Mouse (Mus musculus) forebrain, embryonic 12.5 days (tissue): ENCODE results near the gene Tenm4. TPM values are rescaled to one million over a fixed set of nuclear protein-coding genes. Genes with fewer than 3 reads are reported as not detected.
"Not testable (repeated sequence)": the region's sequence is repeated elsewhere in the genome, so short reads cannot be mapped to it uniquely, and the experiment has no call there.

Experiments
- ATAC-seq: fragments of 200-750 bp; cut with Nextera tagmentation; 2 replicates; pipeline ENCODE4 v1.8.0; 2017; ENCODE audit warnings: moderate TSS enrichment; ENCODE audit not compliant: low FRiP score
- H3K27ac ChIP-seq: fragments of 300-500 bp; sonication (generic); 2 replicates; pipeline ENCODE4 v1.5.1; 2016; ENCODE audit warnings: mild to moderate bottlenecking
- H3K27me3 ChIP-seq: fragments of 300-500 bp; sonication (generic); 2 replicates; pipeline ENCODE4 v1.6.1; 2016; ENCODE audit warnings: mild to moderate bottlenecking
- H3K36me3 ChIP-seq: fragments of 300-500 bp; sonication (generic); replicated peaks from 2 replicates; pipeline ENCODE4 v1.6.1; 2016; ENCODE audit warnings: mild to moderate bottlenecking
- H3K4me1 ChIP-seq: fragments of 300-500 bp; sonication (generic); 2 replicates; pipeline ENCODE4 v1.6.1; 2016
- H3K4me2 ChIP-seq: fragments of 300-500 bp; sonication (generic); 2 replicates; pipeline ENCODE4 v1.6.1; 2016; ENCODE audit warnings: mild to moderate bottlenecking, moderate library complexity
- H3K4me3 ChIP-seq: fragments of 300-500 bp; sonication (generic); replicated peaks from 2 replicates; pipeline ENCODE4 v1.5.1; 2016; ENCODE audit warnings: mild to moderate bottlenecking
- H3K9ac ChIP-seq: fragments of 300-500 bp; sonication (generic); 2 replicates; pipeline ENCODE4 v1.6.1; 2016; ENCODE audit warnings: mild to moderate bottlenecking
- H3K9me3 ChIP-seq: fragments of 300-500 bp; sonication (generic); 2 replicates; pipeline ENCODE4 v1.6.1; 2016
- WGBS: fragments of 180-500 bp; shearing (Covaris S2); methylation state at CpG from one replicate; pipeline ENCODE4 v1.1.7; 2016; 5-methylcytosine and 5-hydroxymethylcytosine counted together
- polyA plus RNA-seq: library from polyadenylated mRNA; unstranded; fragments of >200 nt; fragmentation: Nextera tagmentation; extraction: Ambion mirVana; gene quantifications from 2 replicates; pipeline ENCODE4 v1.2.1, GENCODE M21; 2016

Gene Tenm4
- polyA plus RNA-seq, 1 experiment from 2014 or later: 62.3 TPM

DNA sequence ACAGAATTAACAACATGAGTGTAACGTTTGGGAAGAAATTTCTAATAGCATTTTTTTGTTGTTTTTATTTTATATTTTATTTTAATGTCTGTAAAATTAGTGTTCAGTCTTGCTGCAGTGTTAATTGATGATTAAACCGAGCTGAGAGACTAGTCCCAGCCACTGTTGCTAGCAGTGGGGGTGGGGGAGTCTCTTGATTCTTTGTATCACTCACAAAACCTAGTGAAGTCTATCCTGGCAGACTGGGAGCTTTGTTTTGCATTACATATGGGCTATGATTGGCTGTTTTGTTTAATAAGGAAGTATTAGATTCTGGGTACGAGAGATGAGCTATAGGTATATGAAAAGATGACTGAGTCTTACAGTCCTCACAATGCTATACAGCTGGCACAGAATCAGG is 428.0 kb downstream of the Tenm4 start:
- Histone ChIP-seq H3K4me2 (no peak overlapping the region), H3K9me3 (no peaks in the 10 kb centered on the region), H3K36me3 (no peaks in the 10 kb centered on the region), H3K27me3 (no peaks in the 10 kb centered on the region), H3K4me1 (peaks cover 28% of the 10 kb centered on the region), H3K4me3 (no peak overlapping the region), H3K27ac (0 out of 2 replicates have a peak overlapping the region, but pooled peaks have one; percentile 36), H3K9ac (no peak overlapping the region)
- no peak for ATAC-seq
- WGBS: 66% methylated on average over 3 of the region's 3 CpGs

DNA sequence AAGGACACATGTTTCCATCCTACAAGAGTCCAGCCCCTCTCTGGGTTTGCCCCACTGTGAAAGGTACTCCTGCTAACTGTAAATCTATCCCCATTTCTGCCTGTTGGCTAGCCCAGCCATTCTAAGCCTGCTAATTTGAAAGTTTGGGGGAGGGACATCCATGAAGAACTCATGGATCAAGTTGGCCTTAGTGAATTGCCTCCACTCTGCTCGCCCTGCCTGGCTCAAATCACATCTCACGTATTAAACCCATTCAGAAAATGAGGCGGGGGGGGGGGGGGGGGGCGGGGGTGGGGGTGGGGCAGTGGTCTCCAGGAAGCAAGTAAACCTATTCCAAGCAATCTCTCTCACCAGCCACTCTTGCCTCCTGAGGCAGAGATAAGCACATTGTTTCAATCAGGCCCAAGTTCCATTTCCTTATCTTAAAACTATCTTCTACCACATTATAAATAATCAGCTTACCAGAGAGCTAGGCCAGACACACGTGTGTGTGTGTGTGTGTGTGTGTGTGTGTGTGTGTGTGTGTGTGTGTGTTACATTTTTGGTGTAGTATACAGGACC is 429.4 kb downstream of the Tenm4 start:
- 48% methylated on average over 5 of the region's 5 CpGs for WGBS
- no peak for ATAC-seq

DNA sequence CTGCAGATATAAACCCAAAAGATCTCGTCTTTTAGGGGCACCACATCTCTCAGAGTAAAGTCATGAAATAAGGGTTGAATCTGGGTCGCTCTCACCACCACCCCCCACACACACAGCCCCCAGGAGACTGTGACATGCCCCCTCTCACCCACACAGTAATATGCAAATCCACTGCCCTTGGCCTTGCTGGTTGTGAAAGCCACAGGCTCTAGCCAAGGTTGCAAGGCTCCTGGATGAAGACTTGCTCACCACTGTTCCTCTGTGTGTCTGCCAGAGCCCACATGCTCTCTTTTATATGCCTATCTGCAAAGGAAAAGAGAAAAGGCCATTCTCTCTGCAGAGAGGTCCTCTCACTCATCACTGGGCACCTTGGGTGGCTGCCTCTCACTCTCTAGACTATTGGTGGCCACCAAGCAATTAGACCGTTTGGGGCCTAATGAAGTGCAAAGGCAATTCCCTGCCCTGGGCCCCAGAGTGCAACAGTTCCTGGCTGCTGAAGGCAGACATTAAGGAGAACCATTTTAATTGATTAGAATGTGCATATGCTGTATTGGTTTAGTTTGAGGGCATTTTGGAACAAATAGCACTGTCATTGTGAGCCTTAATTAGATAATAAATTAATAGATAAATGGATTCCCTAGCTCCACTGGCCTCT is 433.2 kb downstream of the Tenm4 start:
- Histone ChIP-seq H3K27me3 (no peaks in the 10 kb centered on the region), H3K9me3 (no peaks in the 10 kb centered on the region), H3K4me2 (no peak overlapping the region), H3K27ac (no peak overlapping the region), H3K4me1 (peaks cover 20% of the 10 kb centered on the region), H3K4me3 (no peak overlapping the region), H3K9ac (no peak overlapping the region), H3K36me3 (no peaks in the 10 kb centered on the region)
- peak; percentile 44; the same call in 1 of the 2 replicates for ATAC-seq
- 59% methylated on average over 3 of the region's 3 CpGs for WGBS

More for the DNA sequence above, 429.4 kb downstream of the Tenm4 start:
- H3K4me3 ChIP-seq: no peak overlapping the region
- H3K9me3 ChIP-seq: no peaks in the 10 kb centered on the region
- no peak overlapping the region for H3K4me2 ChIP-seq
- no peak overlapping the region for H3K9ac ChIP-seq
- no peaks in the 10 kb centered on the region for H3K36me3 ChIP-seq
- H3K4me1 ChIP-seq: peaks cover 36% of the 10 kb centered on the region
- no peak overlapping the region for H3K27ac ChIP-seq
- no peaks in the 10 kb centered on the region for H3K27me3 ChIP-seq

- H3K9ac ChIP-seq: no peak overlapping the region
- no peaks in the 10 kb centered on the region for H3K36me3 ChIP-seq
- no peak for ATAC-seq
- H3K4me1 ChIP-seq: peaks cover 15% of the 10 kb centered on the region
- H3K27ac ChIP-seq: no peak overlapping the region
- H3K27me3 ChIP-seq: no peaks in the 10 kb centered on the region
- H3K9me3 ChIP-seq: no peaks in the 10 kb centered on the region
- 49% methylated on average over 2 of the region's 2 CpGs for WGBS
- H3K4me3 ChIP-seq: no peak overlapping the region
- no peak overlapping the region for H3K4me2 ChIP-seq
Measured at GRCm38 (mm10) chr7:96605316-96605715, 434.3 kb downstream of the Tenm4 start.

- H3K9me3 ChIP-seq: no peaks in the 10 kb centered on the region
- no peak overlapping the region for H3K4me2 ChIP-seq
- no peak for ATAC-seq
- no peaks in the 10 kb centered on the region for H3K27me3 ChIP-seq
- peaks cover 2% of the 10 kb centered on the region; the same call in 1 of the 2 replicates for H3K4me1 ChIP-seq
- no peak overlapping the region for H3K27ac ChIP-seq
- H3K36me3 ChIP-seq: no peaks in the 10 kb centered on the region
- WGBS: 70% methylated on average over 10 of the region's 10 CpGs
- no peak overlapping the region for H3K4me3 ChIP-seq
- no peak overlapping the region for H3K9ac ChIP-seq
Measured at GRCm38 (mm10) chr7:96609854-96610586, 439.0 kb downstream of the Tenm4 start.

DNA sequence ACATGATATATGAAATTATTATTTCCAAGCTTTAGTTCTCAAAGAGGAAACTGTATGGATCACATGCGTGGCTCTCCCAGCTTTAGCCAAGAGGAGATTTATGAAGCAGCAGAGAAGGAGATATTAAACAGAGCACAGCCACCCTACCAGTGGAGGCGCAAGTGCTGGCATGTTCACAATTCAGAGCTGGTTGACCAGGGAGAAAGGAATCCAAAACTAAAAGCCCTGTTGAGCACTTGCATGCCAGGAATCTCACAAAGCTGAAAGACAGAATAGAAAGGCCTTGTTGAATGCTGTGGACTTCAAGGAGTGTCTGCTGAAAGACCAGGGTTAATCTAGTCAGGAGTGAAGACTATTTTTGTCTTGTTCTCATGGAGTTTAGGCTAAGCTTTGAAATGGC is 446.3 kb downstream of the Tenm4 start:
- H3K36me3 ChIP-seq: no peaks in the 10 kb centered on the region; the same call in 1 of the 2 replicates
- H3K27me3 ChIP-seq: no peaks in the 10 kb centered on the region
- 85% methylated on average over 2 of the region's 2 CpGs for WGBS
- H3K9ac ChIP-seq: no peak overlapping the region
- H3K9me3 ChIP-seq: no peaks in the 10 kb centered on the region
- no peaks in the 10 kb centered on the region for H3K4me1 ChIP-seq
- no peak overlapping the region for H3K27ac ChIP-seq
- no peak for ATAC-seq
- no peak overlapping the region for H3K4me2 ChIP-seq
- no peak overlapping the region for H3K4me3 ChIP-seq

GRCm38 (mm10) chr7:96619930-96620472 is 449.0 kb downstream of the Tenm4 start:
- WGBS: 75% methylated on average over 4 of the region's 4 CpGs
- no peak overlapping the region for H3K27ac ChIP-seq

GRCm38 (mm10) chr7:96626338-96626737 is 455.3 kb downstream of the Tenm4 start:
- 86% methylated on average over 3 of the region's 3 CpGs for WGBS
- Histone ChIP-seq H3K27me3 (no peaks in the 10 kb centered on the region), H3K9me3 (no peaks in the 10 kb centered on the region), H3K4me3 (no peak overlapping the region), H3K9ac (no peak overlapping the region), H3K27ac (no peak overlapping the region), H3K36me3 (no peaks in the 10 kb centered on the region), H3K4me1 (no peaks in the 10 kb centered on the region), H3K4me2 (no peak overlapping the region)
- no peak for ATAC-seq

More at GRCm38 (mm10) chr7:96619930-96620472, 449.0 kb downstream of the Tenm4 start:
- no peak overlapping the region for H3K4me3 ChIP-seq
- no peak for ATAC-seq
- no peaks in the 10 kb centered on the region; the same call in 1 of the 2 replicates for H3K36me3 ChIP-seq
- H3K27me3 ChIP-seq: no peaks in the 10 kb centered on the region
- H3K9me3 ChIP-seq: no peaks in the 10 kb centered on the region
- no peak overlapping the region for H3K9ac ChIP-seq
- no peaks in the 10 kb centered on the region for H3K4me1 ChIP-seq
- no peak overlapping the region for H3K4me2 ChIP-seq

GRCm38 (mm10) chr7:96630551-96630950 is 459.5 kb downstream of the Tenm4 start:
- H3K9ac ChIP-seq, H3K27ac ChIP-seq, H3K9me3 ChIP-seq, H3K36me3 ChIP-seq, H3K4me1 ChIP-seq, H3K27me3 ChIP-seq, ATAC-seq, H3K4me3 ChIP-seq, H3K4me2 ChIP-seq: not testable (repeated sequence)
- WGBS: 92% methylated on average over 9 of the region's 9 CpGs

DNA sequence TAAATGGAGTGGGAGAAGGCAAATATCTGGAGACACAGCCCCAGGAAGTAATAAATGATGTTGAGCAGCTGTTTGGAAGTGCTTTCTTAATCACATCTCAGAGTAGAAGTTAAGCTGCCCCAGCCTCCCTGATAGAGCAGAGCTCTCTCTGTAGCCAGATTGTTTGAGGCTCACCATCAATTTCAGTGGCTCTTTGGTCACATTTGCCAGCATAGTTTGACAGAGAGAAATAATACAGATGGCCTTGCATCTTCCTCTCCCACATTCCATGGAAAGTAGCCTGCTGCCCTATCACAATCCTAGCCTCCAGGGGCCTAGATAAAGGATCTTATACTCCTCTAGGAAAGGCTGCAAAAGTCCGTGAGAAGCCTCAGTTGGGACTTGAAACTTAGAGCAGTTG is 462.0 kb downstream of the Tenm4 start:
- Histone ChIP-seq H3K27ac (no peak overlapping the region), H3K27me3 (no peaks in the 10 kb centered on the region), H3K4me2 (no peak overlapping the region), H3K9me3 (0 out of 2 replicates have a peak, but pooled peaks cover 2% of the 10 kb centered on the region), H3K9ac (no peak overlapping the region), H3K36me3 (no peaks in the 10 kb centered on the region), H3K4me1 (0 out of 2 replicates have a peak, but pooled peaks cover 6% of the 10 kb centered on the region), H3K4me3 (no peak overlapping the region)
- no peak for ATAC-seq
- WGBS: 89% methylated on average over 1 of the region's 1 CpGs

- Histone ChIP-seq H3K27ac (no peak overlapping the region), H3K4me3 (no peak overlapping the region), H3K4me2 (no peak overlapping the region), H3K4me1 (0 out of 2 replicates have a peak, but pooled peaks cover 12% of the 10 kb centered on the region), H3K27me3 (peaks cover 17% of the 10 kb centered on the region), H3K9ac (no peak overlapping the region), H3K9me3 (0 out of 2 replicates have a peak, but pooled peaks cover 2% of the 10 kb centered on the region), H3K36me3 (no peaks in the 10 kb centered on the region)
- WGBS: 69% methylated on average over 7 of the region's 7 CpGs
- ATAC-seq: no peak
Measured at GRCm38 (mm10) chr7:96635830-96636440, 464.9 kb downstream of the Tenm4 start.
